Mouse (Mus musculus) lung, postnatal 0 days (tissue): Measurements from ENCODE around the gene Myo15b. TPM values are rescaled to one million over a fixed set of nuclear protein-coding genes. Genes with fewer than 3 reads are reported as not detected.

Source experiments
- ATAC-seq: fragments of 200-750 bp; cut with Nextera tagmentation; 2 replicates; pipeline ENCODE4 v1.8.0; 2017; ENCODE audit warnings: moderate library complexity
- DNase-seq: peaks from one replicate; pipeline ENCODE4 v3.0.0-alpha.2; 2016; ENCODE audit warnings: low spot score
- H3K27ac ChIP-seq: fragments of 300-500 bp; sonication (generic); 2 replicates; pipeline ENCODE4 v1.5.1; 2014; ENCODE audit warnings: antibody characterized with exemption, mild to moderate bottlenecking, low read length, mixed read lengths
- H3K27me3 ChIP-seq: fragments of 300-500 bp; sonication (generic); replicated peaks from 2 replicates; pipeline ENCODE4 v1.6.1; 2014; ENCODE audit warnings: low read length, mixed read lengths; ENCODE audit not compliant: insufficient read depth
- H3K36me3 ChIP-seq: fragments of 300-500 bp; sonication (generic); 2 replicates; pipeline ENCODE4 v1.6.1; 2014; ENCODE audit warnings: low read length, mixed read lengths; ENCODE audit not compliant: insufficient read depth
- H3K4me1 ChIP-seq: fragments of 300-500 bp; sonication (generic); 2 replicates; pipeline ENCODE4 v1.6.1; 2014; ENCODE audit warnings: antibody characterized with exemption, low read depth, low read length, mixed read lengths; ENCODE audit not compliant: insufficient read depth
- H3K4me2 ChIP-seq: fragments of 300-500 bp; sonication (generic); replicated peaks from 2 replicates; pipeline ENCODE4 v1.6.1; 2014; ENCODE audit warnings: low read depth, mild to moderate bottlenecking, low read length, moderate library complexity, mixed read lengths
- H3K4me3 ChIP-seq: fragments of 300-500 bp; sonication (generic); 2 replicates; pipeline ENCODE4 v1.5.1; 2014; ENCODE audit warnings: low read depth, low read length
- H3K9ac ChIP-seq: fragments of 300-500 bp; sonication (generic); replicated peaks from 2 replicates; pipeline ENCODE4 v1.6.1; 2014; ENCODE audit warnings: low read depth, mild to moderate bottlenecking
- H3K9me3 ChIP-seq: fragments of 300-500 bp; sonication (generic); 2 replicates; pipeline ENCODE4 v1.6.1; 2016; ENCODE audit warnings: low read length, mixed read lengths
- CTCF ChIP-seq: IDR thresholded peaks from 2 replicates; pipeline ENCODE4 v1.5.1; 2016; ENCODE audit warnings: antibody characterized with exemption, mild to moderate bottlenecking
- EP300 ChIP-seq: IDR thresholded peaks from 2 replicates; pipeline ENCODE4 v1.6.1; 2016; ENCODE audit warnings: antibody characterized with exemption, mild to moderate bottlenecking, control low read depth
- WGBS: fragments of 180-500 bp; shearing (Covaris S2); extraction: QIAGEN DNeasy Blood & Tissue Kit; methylation state at CpG from one replicate; pipeline ENCODE4 v1.1.7; 2014; 5-methylcytosine and 5-hydroxymethylcytosine counted together
- polyA plus RNA-seq: library from polyadenylated mRNA; unstranded; fragments of >200 nt; fragmentation: Nextera tagmentation; extraction: Ambion mirVana; gene quantifications from 2 replicates; pipeline ENCODE4 v1.2.1, GENCODE M21; 2015

Gene Myo15b
- polyA plus RNA-seq, 1 experiment from 2014 or later = 0.57 TPM

DNA sequence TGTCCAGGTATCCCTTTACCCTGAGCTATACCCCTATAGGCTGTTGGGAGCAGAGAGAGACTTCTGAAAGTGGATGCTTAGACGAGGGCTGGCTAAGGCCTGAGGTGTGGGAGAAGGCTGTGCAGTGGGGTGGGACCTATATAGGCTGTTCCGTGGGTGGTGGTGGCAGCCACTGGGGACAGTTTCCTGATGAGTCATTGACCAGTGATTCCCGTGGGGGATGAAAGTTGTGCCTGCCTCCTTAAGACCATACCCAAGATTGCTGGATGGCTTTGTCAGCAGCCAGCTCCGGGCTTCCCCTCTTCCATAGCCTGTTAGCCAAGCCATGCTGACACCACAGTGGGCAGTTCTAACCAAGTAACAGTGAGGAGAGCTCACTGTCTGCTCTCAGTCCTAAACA is 37.2 kb upstream of the Myo15b start:
- Histone ChIP-seq H3K27ac (no peak overlapping the region), H3K4me1 (no peaks in the 10 kb centered on the region), H3K4me3 (no peak overlapping the region), H3K27me3 (no peaks in the 10 kb centered on the region), H3K36me3 (peaks cover 11% of the 10 kb centered on the region; the same call in 1 of the 2 replicates), H3K4me2 (no peak overlapping the region), H3K9me3 (no peaks in the 10 kb centered on the region), H3K9ac (no peak overlapping the region)
- no peak for TF ChIP-seq CTCF
- TF ChIP-seq EP300 = no peak
- ATAC-seq = no peak
- 62% methylated on average over 4 of the region's 4 CpGs for WGBS
- DNase-seq = no peak

DNA sequence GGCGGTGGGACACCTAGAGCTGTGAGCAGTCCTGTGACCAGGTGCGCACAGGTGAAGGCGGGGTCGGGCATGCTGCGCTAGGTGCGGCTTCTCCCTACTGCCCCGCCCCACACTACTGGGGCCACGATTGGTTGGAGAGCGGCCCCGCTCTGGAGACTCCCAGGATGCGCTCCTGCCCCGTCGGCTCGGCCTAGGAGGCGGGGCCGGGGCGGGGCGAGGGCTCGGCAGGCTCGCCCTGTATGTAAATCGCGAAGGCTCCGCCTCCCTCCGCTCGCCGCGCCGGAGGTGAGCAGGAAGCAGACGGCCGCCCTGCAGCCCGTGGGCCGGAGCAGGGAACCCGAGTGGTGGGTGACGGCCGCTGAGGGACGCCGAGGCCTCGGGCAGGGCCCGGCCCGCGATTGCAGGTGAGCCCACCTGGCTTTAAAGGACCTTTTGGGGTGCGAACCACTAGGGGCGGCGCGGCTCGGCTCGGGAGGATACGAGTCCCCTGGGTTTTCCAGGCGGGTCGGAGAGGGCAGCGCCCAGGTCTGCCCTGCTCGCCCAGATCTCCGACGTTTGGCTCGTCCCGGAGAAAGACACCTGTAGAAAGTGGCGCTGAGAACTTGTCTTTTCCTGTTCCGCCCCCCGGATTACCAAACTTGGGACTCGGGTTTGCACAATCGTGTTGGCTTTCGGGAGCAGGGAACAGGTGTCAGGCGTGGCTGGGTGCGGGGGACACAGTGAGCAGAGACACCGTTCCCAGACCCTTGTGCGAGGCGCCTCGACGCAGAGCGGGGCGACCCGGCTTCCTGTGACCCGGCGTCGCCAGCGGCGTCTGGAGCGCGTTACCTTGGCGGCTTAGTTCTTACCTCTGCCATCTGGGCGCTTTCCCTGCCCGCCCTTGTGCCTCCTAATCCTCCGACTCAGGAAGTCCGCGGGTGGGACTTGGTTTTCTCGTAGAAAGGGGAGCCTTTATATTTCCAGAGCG is 34.1 kb upstream of the Myo15b start, which contains the start of gene Llgl2:
Gene Llgl2, plus strand, starts transcription at position 276 of the 967 bp plus-strand sequence.
- TF ChIP-seq EP300 (no peak), CTCF (peak; percentile 21; the same call in 1 of the 2 replicates)
- Histone ChIP-seq H3K27me3 (no peaks in the 10 kb centered on the region), H3K9ac (peak within 1 kb of the TSS; percentile 72), H3K4me2 (peak within 1 kb of the TSS; percentile 85), H3K36me3 (peaks cover 11% of the 10 kb centered on the region; the same call in 1 of the 2 replicates), H3K4me1 (peaks cover 2% of the 10 kb centered on the region; the same call in 1 of the 2 replicates), H3K4me3 (peak within 1 kb of the TSS; percentile 81), H3K27ac (peak within 1 kb of the TSS; percentile 93), H3K9me3 (no peaks in the 10 kb centered on the region)
- under 1% methylated on average over 87 of the region's 87 CpGs for WGBS
- ATAC-seq = peak; percentile 95
- peak; percentile 97 for DNase-seq

DNA sequence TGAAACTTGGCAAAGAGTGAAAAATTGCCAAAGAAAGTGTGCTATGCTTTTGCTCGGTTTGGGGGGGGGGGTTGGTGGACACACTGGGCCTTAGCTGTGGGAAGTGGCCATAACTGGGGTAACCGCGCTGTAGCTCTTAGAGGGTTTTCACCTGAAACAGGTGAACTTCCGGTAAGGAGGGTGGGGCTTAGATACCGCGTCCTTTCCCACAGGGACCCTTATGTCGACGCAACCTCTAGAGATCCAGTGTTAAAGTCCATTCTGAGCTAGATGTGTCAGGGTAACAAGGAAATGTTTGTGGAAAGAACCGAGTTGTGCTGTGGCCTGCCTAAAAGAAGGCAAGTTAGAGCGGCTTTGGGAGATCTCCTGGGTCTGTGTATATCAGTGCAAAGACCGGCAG is 33.4 kb upstream of the Myo15b start:
- H3K4me1 ChIP-seq = peaks cover 5% of the 10 kb centered on the region; the same call in 1 of the 2 replicates
- TF ChIP-seq EP300 (no peak), CTCF (no peak)
- peak overlapping the region; percentile 85 for H3K4me2 ChIP-seq
- H3K9me3 ChIP-seq = no peaks in the 10 kb centered on the region
- H3K36me3 ChIP-seq = peaks cover 10% of the 10 kb centered on the region; the same call in 1 of the 2 replicates
- H3K27me3 ChIP-seq = no peaks in the 10 kb centered on the region
- peak overlapping the region; percentile 81 for H3K4me3 ChIP-seq
- peak overlapping the region; percentile 93 for H3K27ac ChIP-seq
- peak overlapping the region; percentile 72 for H3K9ac ChIP-seq
- DNase-seq (peak; percentile 77), ATAC-seq (0 out of 2 replicates have a peak, but pooled peaks have one; percentile 14)
- WGBS = 14% methylated on average over 11 of the region's 11 CpGs

DNA sequence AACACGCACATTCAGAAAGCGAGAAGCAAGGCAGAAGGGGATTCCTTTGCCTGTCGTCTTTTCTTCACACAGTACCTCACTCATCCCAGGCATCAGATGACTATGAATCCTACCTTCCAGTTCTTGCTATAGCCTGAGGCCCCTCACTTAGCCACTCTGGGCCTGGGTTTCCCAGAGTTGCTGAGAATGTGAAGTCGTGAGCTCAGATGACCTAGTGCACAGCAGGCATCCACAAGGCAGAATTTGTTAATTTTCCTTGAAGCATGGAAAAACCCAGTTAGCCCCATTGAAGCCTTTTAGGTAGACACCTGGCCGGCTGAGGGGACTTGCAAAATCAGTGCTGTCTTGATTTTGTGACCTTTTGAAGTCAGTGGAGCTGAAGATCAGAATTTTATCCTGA is 31.7 kb upstream of the Myo15b start:
- 48% methylated on average over 5 of the region's 5 CpGs for WGBS

DNA sequence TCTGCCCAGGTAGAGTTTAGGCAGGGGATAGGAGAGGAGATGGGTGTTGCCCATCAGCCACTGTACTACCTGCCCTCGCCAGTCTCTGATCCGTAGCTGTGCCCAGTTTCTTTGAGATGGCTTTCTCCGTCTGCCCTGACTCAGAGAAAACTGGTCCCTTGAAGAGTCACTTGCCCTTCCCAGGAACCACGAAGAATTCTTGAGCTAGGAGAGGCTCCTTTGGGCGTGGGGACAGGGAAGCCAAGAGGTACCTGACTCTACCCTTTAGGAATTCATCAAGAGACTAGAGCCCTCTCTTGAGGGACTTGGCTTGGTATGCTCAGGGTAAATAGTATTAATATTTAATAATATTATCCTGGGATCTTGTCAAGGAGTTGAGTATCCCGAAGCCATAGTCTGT is 30.6 kb upstream of the Myo15b start:
- Histone ChIP-seq H3K27ac (peak overlapping the region; percentile 93), H3K36me3 (no peaks in the 10 kb centered on the region), H3K27me3 (no peaks in the 10 kb centered on the region), H3K4me3 (no peak overlapping the region), H3K9me3 (no peaks in the 10 kb centered on the region), H3K4me1 (peaks cover 15% of the 10 kb centered on the region; the same call in 1 of the 2 replicates), H3K9ac (no peak overlapping the region), H3K4me2 (peak overlapping the region; percentile 85; the same call in 1 of the 2 replicates)
- TF ChIP-seq EP300 (peak; percentile 98), CTCF (peak; percentile 1; the same call in 1 of the 2 replicates)
- ATAC-seq (peak; percentile 55), DNase-seq (peak; percentile 91)
- 63% methylated on average over 6 of the region's 6 CpGs for WGBS

More for the DNA sequence above, 31.7 kb upstream of the Myo15b start:
- Histone ChIP-seq H3K36me3 (no peaks in the 10 kb centered on the region), H3K9ac (peak overlapping the region; percentile 19), H3K4me2 (peak overlapping the region; percentile 85), H3K4me3 (no peak overlapping the region), H3K27ac (peak overlapping the region; percentile 93), H3K4me1 (peaks cover 8% of the 10 kb centered on the region; the same call in 1 of the 2 replicates), H3K9me3 (no peaks in the 10 kb centered on the region), H3K27me3 (no peaks in the 10 kb centered on the region)
- no peak for ATAC-seq
- TF ChIP-seq CTCF = no peak
- TF ChIP-seq EP300 = no peak
- no peak for DNase-seq

DNA sequence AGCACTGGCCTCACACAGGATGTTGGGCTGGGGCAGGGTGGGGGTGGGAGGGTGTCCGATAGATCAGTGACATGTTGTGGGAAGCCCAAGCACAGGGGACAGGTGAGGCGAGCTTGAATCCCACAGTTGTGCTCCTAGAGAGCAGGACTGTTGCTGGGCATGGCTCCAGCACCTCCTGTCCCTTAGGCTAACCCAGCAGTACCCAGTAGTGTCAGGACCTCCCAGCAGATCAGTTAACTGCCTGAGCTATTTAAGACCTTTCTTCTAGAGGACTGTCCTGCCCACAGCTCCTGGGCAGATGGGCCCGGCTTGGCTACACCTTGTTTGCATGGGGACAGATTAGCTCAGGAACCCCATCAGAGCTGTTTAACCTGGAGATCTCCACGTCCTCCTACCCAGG is 29.2 kb upstream of the Myo15b start:
- no peak for DNase-seq
- H3K4me1 ChIP-seq = peaks cover 24% of the 10 kb centered on the region; the same call in 1 of the 2 replicates

More for the DNA sequence above, 29.2 kb upstream of the Myo15b start:
- no peaks in the 10 kb centered on the region for H3K36me3 ChIP-seq
- ATAC-seq = no peak
- no peak overlapping the region for H3K4me3 ChIP-seq
- H3K9me3 ChIP-seq = no peaks in the 10 kb centered on the region
- no peak overlapping the region for H3K9ac ChIP-seq
- H3K27me3 ChIP-seq = no peaks in the 10 kb centered on the region
- H3K27ac ChIP-seq = peak overlapping the region; percentile 90
- 57% methylated on average over 4 of the region's 4 CpGs for WGBS
- no peak overlapping the region for H3K4me2 ChIP-seq
- TF ChIP-seq CTCF (no peak), EP300 (no peak)
